Mouse (Mus musculus): ENCODE measurements around the gene Gm45234. TPM values are rescaled to one million over a fixed set of nuclear protein-coding genes. Genes with fewer than 3 reads are reported as not detected.

Gene Gm45234
- polyA plus RNA-seq, 1 experiment from 2014 or later = not detected

DNA sequence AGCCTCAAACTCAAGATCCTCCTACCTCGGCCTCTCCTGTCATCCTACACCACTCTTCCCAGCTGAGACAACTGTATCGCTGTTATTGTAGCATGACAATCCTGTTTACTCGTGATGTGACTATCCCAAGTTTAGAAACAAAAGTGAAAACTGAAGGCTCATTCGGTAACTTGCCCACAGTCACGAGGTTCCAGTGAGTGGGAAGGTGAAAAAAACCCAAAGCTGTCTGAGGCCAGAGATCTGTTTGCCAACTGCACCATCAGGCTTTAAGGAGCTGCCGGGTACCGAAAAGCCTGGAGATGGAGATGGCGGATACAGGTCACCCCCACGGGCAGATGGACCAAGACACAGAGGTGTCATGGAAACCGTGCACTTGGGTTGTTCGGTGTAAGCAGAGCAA is 18.8 kb downstream of the Gm45234 start:
- 86% methylated on average over 11 of the region's 11 CpGs for WGBS
- H3K4me1 ChIP-seq (ENCODE audit: control insufficient read depth, insufficient read depth, low read length) = peaks cover 23% of the 10 kb centered on the region
- no peaks in the 10 kb centered on the region for H3K9me3 ChIP-seq (replicated peaks; ENCODE audit: control insufficient read depth, low read length)
- H3K9ac ChIP-seq (ENCODE audit: low read length) = no peak overlapping the region
- H3K27me3 ChIP-seq (ENCODE audit: control insufficient read depth, insufficient read depth, low read length) = no peaks in the 10 kb centered on the region
- no peak for ATAC-seq (ENCODE audit: insufficient read depth, low FRiP score)
- no peak overlapping the region for H3K4me3 ChIP-seq (replicated peaks; ENCODE audit: low read length)
- no peak overlapping the region for H3K27ac ChIP-seq (ENCODE audit: low read length)
- H3K4me2 ChIP-seq (ENCODE audit: low read depth, low read length) = no peak overlapping the region
- no peaks in the 10 kb centered on the region for H3K36me3 ChIP-seq (ENCODE audit: control insufficient read depth, insufficient read depth, low read length)

DNA sequence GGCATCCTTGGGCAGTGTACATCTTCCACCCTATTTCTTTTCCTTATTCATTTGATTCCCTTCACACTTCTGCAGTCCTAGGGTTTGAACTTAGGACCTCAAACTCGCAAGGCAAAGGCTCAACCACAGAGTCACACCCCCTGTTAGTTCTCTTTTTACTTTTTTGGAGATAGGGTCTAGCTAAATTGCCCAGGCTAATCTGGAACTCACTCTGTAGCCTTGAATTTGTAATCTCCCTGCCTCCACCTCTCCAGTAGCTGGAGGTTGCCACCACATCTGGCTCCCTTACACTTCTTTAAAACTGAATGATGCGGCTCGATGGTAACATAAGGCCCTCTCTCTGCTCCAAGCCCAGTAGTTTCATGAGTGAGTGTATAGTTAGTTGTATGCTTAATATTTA is 21.4 kb downstream of the Gm45234 start:
- Histone ChIP-seq H3K27ac (ENCODE audit: low read length) (no peak overlapping the region), H3K36me3 (ENCODE audit: control insufficient read depth, insufficient read depth, low read length) (no peaks in the 10 kb centered on the region), H3K9ac (ENCODE audit: low read length) (no peak overlapping the region), H3K4me1 (ENCODE audit: control insufficient read depth, insufficient read depth, low read length) (peaks cover 10% of the 10 kb centered on the region), H3K27me3 (ENCODE audit: control insufficient read depth, insufficient read depth, low read length) (no peaks in the 10 kb centered on the region), H3K4me2 (ENCODE audit: low read depth, low read length) (no peak overlapping the region), H3K4me3 (replicated peaks; ENCODE audit: low read length) (no peak overlapping the region), H3K9me3 (replicated peaks; ENCODE audit: control insufficient read depth, low read length) (no peaks in the 10 kb centered on the region)
- WGBS = 87% methylated on average over 3 of the region's 3 CpGs
- no peak for ATAC-seq (ENCODE audit: insufficient read depth, low FRiP score)

DNA sequence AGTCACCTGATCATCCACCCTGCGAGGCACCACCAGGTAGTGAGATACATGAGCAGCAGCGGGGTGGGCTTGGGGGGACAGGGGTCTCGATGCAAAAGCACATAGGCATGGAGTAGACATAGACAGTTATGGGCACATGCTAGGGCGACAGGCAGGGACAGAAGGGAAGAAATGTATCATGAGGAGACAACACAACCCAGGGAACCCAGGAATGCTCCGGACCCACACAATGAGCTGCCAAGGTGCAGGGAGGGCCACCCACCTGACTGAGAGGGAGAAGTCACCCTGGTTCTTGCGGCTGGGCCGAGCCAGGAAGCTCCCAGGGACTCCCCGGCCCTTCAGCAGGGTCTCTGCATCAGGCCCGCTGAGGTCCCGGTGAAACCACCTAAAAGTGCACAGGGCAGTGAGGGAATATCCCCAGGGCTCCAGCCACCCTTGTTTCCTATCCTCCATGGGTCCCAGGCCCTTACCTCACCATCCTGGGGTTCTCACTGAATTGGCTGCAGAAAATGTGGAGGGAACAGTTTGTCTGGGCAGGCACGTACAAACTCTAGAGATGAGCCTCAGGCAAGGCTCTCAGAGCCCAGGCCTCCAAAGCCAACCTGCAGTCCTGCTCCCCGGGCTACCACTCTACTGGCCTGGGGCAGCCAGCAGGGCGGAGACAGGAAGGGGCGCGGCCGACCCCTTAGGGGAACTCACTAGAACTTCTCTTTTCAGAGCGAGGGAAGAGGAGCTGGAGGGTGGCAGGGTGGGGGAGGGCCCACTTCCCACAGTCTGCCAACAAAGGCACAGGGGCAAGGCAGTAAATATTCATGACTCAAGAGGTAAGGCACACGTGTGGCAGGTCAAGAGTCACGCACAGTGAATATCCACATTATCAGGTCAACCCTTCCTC is 23.1 kb downstream of the Gm45234 start:
- Histone ChIP-seq H3K27ac (ENCODE audit: low read length) (0 out of 2 replicates have a peak overlapping the region, but pooled peaks have one; percentile 31), H3K4me3 (replicated peaks; ENCODE audit: low read length) (peak overlapping the region; percentile 23)
- peak; percentile 40; the same call in 1 of the 2 replicates for ATAC-seq (ENCODE audit: insufficient read depth, low FRiP score)

DNA sequence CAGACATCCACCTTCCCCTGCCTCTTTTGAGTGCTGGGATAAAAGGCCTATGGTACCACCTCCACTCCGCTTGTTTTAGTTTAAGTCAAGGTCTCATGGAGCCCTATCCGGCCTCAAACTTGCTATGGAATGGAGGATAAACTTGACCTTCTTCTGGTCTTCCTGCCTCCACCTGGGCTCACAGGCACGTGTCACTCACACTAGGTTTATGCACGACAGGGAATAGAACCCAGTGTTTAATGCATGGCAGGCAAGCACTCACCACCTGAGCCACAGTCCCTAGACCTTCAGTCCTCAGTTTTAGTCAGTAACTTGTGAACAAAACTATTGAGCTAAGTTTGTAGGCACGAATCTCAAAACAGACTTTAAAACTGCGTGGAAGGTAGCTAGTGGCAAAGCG is 24.8 kb downstream of the Gm45234 start:
- no peak overlapping the region for H3K4me2 ChIP-seq (ENCODE audit: low read depth, low read length)
- no peaks in the 10 kb centered on the region for H3K27me3 ChIP-seq (ENCODE audit: control insufficient read depth, insufficient read depth, low read length)
- no peak overlapping the region for H3K4me3 ChIP-seq (replicated peaks; ENCODE audit: low read length)
- no peaks in the 10 kb centered on the region for H3K4me1 ChIP-seq (ENCODE audit: control insufficient read depth, insufficient read depth, low read length)
- H3K9ac ChIP-seq (ENCODE audit: low read length) = no peak overlapping the region
- WGBS = 81% methylated on average over 7 of the region's 7 CpGs
- ATAC-seq (ENCODE audit: insufficient read depth, low FRiP score) = no peak
- no peak overlapping the region for H3K27ac ChIP-seq (ENCODE audit: low read length)
- no peaks in the 10 kb centered on the region for H3K9me3 ChIP-seq (replicated peaks; ENCODE audit: control insufficient read depth, low read length)
- no peaks in the 10 kb centered on the region for H3K36me3 ChIP-seq (ENCODE audit: control insufficient read depth, insufficient read depth, low read length)

More for the DNA sequence above, 23.1 kb downstream of the Gm45234 start:
- WGBS = 50% methylated on average over 19 of the region's 19 CpGs
- Histone ChIP-seq H3K4me2 (ENCODE audit: low read depth, low read length) (no peak overlapping the region), H3K27me3 (ENCODE audit: control insufficient read depth, insufficient read depth, low read length) (no peaks in the 10 kb centered on the region), H3K4me1 (ENCODE audit: control insufficient read depth, insufficient read depth, low read length) (no peaks in the 10 kb centered on the region), H3K9ac (ENCODE audit: low read length) (peak overlapping the region; percentile 8), H3K9me3 (replicated peaks; ENCODE audit: control insufficient read depth, low read length) (no peaks in the 10 kb centered on the region), H3K36me3 (ENCODE audit: control insufficient read depth, insufficient read depth, low read length) (no peaks in the 10 kb centered on the region)

DNA sequence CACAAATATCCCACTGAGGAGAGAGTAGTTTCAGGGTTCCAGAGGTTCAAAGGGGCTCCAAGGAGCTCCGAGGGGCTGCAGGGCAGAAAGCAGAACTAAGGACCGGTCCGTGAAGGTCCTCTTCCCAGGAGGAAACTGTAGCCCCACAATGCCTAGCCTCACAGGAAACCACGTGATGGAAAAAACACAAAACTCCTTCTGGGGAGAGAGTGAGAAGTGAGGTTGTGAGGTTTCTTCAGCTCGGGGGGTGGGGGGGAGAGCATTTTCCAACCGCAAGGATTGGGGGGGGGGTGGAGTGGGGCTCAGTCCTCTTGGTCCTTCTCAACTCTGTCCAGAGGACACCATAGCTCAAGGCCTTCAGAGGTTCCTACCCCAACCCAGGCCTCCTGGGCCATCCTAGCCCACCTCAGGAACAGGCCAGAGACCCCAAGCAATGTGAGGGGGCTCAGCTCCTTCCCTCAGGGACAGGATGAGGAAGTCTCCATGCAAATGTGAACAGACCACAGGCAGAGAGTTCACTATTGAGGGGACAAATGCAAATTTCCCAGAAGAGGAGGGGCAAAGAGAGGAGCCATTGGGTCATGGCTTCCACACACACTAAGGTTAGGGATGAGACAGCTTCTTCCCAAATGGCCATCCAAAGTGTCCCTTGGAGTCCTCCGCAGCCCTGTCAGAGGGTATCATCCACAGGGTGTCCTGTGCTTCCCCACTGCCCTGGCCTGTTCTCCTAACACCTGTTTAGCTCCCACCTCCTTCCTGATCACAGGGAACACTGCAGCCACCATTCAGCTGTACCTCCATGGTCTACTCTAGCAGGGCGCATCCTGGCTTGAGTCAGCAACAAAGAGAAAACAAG is 25.7 kb downstream of the Gm45234 start:
- no peak overlapping the region for H3K9ac ChIP-seq (ENCODE audit: low read length)
- H3K27ac ChIP-seq (ENCODE audit: low read length) = no peak overlapping the region
- H3K4me2 ChIP-seq (ENCODE audit: low read depth, low read length) = no peak overlapping the region
- H3K27me3 ChIP-seq (ENCODE audit: control insufficient read depth, insufficient read depth, low read length) = no peaks in the 10 kb centered on the region
- no peaks in the 10 kb centered on the region for H3K36me3 ChIP-seq (ENCODE audit: control insufficient read depth, insufficient read depth, low read length)
- H3K4me1 ChIP-seq (ENCODE audit: control insufficient read depth, insufficient read depth, low read length) = no peaks in the 10 kb centered on the region
- H3K4me3 ChIP-seq (replicated peaks; ENCODE audit: low read length) = no peak overlapping the region
- no peak for ATAC-seq (ENCODE audit: insufficient read depth, low FRiP score)
- 79% methylated on average over 8 of the region's 8 CpGs for WGBS
- no peaks in the 10 kb centered on the region for H3K9me3 ChIP-seq (replicated peaks; ENCODE audit: control insufficient read depth, low read length)

DNA sequence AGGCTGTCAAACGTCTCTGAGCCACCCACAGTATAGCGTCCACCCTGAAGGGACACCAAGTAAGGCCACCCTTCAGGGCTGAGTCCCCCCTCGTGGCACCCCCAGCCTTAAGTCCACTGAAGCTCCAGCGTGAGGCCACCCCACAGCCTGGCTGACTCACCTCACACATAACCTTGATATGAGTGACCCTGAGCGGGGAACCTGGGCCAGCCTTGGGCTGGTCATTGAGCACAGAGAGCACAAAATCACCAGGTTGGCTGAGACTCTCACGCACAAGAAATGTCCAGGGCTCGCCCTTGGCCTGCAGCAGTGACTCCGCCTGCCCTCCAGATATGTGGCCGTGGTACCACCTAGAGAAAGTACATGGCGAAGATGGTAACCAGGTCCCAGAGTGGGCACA is 27.2 kb downstream of the Gm45234 start:
- Histone ChIP-seq H3K27me3 (ENCODE audit: control insufficient read depth, insufficient read depth, low read length) (no peaks in the 10 kb centered on the region), H3K4me1 (ENCODE audit: control insufficient read depth, insufficient read depth, low read length) (no peaks in the 10 kb centered on the region), H3K36me3 (ENCODE audit: control insufficient read depth, insufficient read depth, low read length) (no peaks in the 10 kb centered on the region), H3K4me2 (ENCODE audit: low read depth, low read length) (no peak overlapping the region), H3K4me3 (replicated peaks; ENCODE audit: low read length) (no peak overlapping the region), H3K9ac (ENCODE audit: low read length) (no peak overlapping the region), H3K27ac (ENCODE audit: low read length) (no peak overlapping the region), H3K9me3 (replicated peaks; ENCODE audit: control insufficient read depth, low read length) (no peaks in the 10 kb centered on the region)
- WGBS = 78% methylated on average over 10 of the region's 10 CpGs
- ATAC-seq (ENCODE audit: insufficient read depth, low FRiP score) = no peak

DNA sequence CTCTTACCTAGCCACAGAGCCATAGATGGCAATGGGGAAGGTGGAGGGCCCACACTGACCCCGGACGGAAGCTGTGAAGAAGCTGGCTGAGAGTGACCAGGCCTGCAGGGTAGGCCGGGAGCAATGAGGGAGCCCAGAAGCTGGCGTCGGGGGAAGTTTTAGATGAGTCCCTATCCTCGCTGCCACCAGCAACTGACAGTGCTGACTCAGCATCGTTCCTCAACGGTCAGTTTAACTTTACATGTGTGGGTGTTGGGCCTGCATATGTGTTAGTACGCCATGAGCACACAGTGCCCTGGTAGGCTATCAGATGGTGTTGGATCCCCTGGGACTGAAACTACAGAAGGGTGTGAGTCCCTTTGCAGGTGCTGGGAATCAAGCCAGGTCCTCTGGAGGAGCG is 31.3 kb downstream of the Gm45234 start:
- Histone ChIP-seq H3K27me3 (ENCODE audit: control insufficient read depth, insufficient read depth, low read length) (no peaks in the 10 kb centered on the region), H3K9ac (ENCODE audit: low read length) (no peak overlapping the region), H3K36me3 (ENCODE audit: control insufficient read depth, insufficient read depth, low read length) (no peaks in the 10 kb centered on the region), H3K4me3 (replicated peaks; ENCODE audit: low read length) (no peak overlapping the region), H3K9me3 (replicated peaks; ENCODE audit: control insufficient read depth, low read length) (no peaks in the 10 kb centered on the region), H3K27ac (ENCODE audit: low read length) (no peak overlapping the region), H3K4me2 (ENCODE audit: low read depth, low read length) (no peak overlapping the region), H3K4me1 (ENCODE audit: control insufficient read depth, insufficient read depth, low read length) (no peaks in the 10 kb centered on the region; the same call in 1 of the 2 replicates)
- ATAC-seq (ENCODE audit: insufficient read depth, low FRiP score) = no peak
- WGBS = 81% methylated on average over 10 of the region's 10 CpGs

DNA sequence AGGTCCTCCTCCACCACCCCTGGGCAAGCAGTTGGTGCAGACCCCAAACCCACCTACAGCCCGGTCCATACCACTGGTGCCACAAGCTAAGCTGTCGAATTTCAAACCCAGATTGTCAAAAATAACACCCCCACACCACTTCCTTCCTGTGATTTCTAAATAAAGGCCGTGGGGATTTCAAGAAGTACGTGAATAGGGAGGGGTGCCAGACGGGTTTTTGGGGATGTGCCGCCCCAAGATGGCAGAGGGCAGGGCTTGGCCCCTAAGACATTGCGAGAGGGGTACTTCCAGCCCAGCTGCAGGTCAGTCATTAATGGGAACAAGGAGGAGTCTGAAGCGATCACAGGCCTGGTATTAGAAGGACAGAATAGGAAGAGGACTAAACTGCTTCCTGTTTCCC is 32.3 kb downstream of the Gm45234 start:
- H3K27me3 ChIP-seq (ENCODE audit: control insufficient read depth, insufficient read depth, low read length) = no peaks in the 10 kb centered on the region
- H3K9ac ChIP-seq (ENCODE audit: low read length) = no peak overlapping the region
- H3K36me3 ChIP-seq (ENCODE audit: control insufficient read depth, insufficient read depth, low read length) = no peaks in the 10 kb centered on the region
- ATAC-seq (ENCODE audit: insufficient read depth, low FRiP score) = no peak
- no peaks in the 10 kb centered on the region; the same call in 1 of the 2 replicates for H3K4me1 ChIP-seq (ENCODE audit: control insufficient read depth, insufficient read depth, low read length)
- no peaks in the 10 kb centered on the region for H3K9me3 ChIP-seq (replicated peaks; ENCODE audit: control insufficient read depth, low read length)
- no peak overlapping the region for H3K4me2 ChIP-seq (ENCODE audit: low read depth, low read length)
- H3K27ac ChIP-seq (ENCODE audit: low read length) = no peak overlapping the region
- WGBS = 68% methylated on average over 8 of the region's 8 CpGs
- H3K4me3 ChIP-seq (replicated peaks; ENCODE audit: low read length) = no peak overlapping the region
